Mouse (Mus musculus): ENCODE measurements at regions not wholly inside any gene's neighbourhood (a gene's known extent, or its start where the extent isn't known, plus 50 kb on each side); places are given as distances from the start of the nearest gene placed in this dataset.

DNA sequence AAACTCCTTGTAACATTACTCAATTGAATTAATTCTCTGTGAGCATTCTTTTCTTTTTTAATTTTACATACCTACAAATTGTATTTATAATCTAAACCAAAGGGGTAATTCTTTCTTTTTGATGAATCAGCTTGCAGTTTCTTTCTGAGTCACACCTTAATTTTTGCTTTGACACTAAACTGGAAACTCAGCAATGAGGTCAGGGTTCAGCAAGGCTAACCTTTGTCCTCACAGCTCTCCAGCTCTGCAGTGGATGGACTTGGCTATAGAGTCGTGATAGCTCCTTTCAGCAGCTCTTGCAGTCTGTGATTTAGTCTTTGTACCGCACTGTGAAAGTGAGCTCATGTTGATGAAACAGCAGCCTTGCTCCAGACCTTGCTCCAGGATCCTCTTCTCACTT, 1093.0 kb upstream of the 2610301B20Rik start:
- Histone ChIP-seq H3K4me1 (replicated peaks; ENCODE audit: control insufficient read depth, insufficient read depth, low read length) (no peaks in the 10 kb centered on the region), H3K9me3 (ENCODE audit: control insufficient read depth) (no peaks in the 10 kb centered on the region), H3K4me2 (replicated peaks; ENCODE audit: low read depth) (no peak overlapping the region), H3K4me3 (ENCODE audit: low read depth, low read length) (no peak overlapping the region), H3K36me3 (ENCODE audit: control insufficient read depth, insufficient read depth) (no peaks in the 10 kb centered on the region), H3K27me3 (replicated peaks; ENCODE audit: control insufficient read depth, insufficient read depth, low read length) (no peaks in the 10 kb centered on the region), H3K9ac (ENCODE audit: low read depth, low read length) (no peak overlapping the region), H3K27ac (ENCODE audit: low read depth, low read length) (no peak overlapping the region)
- 38% methylated on average over 2 of the region's 2 CpGs for WGBS
- no peak for TF ChIP-seq CTCF (IDR thresholded peaks at IDR 0.05; ENCODE audit: low read depth)
- peak; percentile 89 for ATAC-seq

DNA sequence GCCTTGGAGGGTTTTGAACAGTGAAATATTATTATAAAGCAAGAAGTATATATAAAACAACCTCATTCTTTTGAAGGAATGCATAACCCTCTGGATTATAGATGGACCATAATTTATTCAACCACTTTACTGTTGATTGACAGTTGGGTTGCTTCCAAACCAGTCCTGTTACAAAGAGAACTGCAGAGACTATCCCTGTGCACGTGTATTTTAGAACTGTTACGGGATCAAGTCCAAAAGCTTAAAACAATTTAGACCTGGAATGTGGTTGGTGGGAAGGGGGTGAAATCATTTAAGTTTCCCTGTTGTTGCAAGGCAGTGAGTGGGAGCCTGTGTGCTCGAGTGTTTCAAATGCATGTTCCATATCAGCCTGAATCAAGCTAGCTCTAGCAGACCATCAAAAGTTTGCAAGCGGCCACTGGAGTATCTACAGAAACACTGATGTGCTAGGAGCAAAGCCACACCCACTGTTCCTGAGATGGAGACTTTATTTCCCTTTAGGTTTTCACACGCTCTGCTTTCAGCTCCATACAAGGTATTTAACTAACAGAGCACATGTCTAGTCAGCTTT, 1086.4 kb upstream of the 2610301B20Rik start:
- WGBS = 56% methylated on average over 5 of the region's 5 CpGs
- no peak for ATAC-seq

DNA sequence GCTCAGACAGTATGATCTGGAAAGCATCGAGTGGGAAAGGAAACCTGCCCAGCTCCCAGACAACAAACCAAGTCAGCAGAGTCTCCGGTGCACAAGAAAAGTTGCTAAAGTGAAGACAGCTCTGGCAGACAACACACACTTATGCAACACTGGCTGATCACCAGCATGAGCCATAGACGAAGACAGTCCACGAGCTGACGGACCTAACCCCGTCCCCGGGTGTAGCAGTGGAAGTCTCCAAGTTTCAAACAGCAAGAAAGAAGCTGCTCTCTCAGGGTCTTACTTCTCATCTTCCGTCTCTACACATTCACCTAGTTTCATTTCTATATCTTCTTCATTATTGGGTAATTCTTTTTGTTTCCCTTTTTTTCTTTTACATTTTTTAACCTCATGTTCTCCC, 1083.8 kb upstream of the 2610301B20Rik start:
- Histone ChIP-seq H3K9ac (ENCODE audit: low read depth, low read length) (no peak overlapping the region), H3K27me3 (replicated peaks; ENCODE audit: control insufficient read depth, insufficient read depth, low read length) (no peaks in the 10 kb centered on the region), H3K9me3 (ENCODE audit: control insufficient read depth) (no peaks in the 10 kb centered on the region), H3K4me2 (replicated peaks; ENCODE audit: low read depth) (no peak overlapping the region), H3K4me3 (ENCODE audit: low read depth, low read length) (no peak overlapping the region), H3K36me3 (ENCODE audit: control insufficient read depth, insufficient read depth) (no peaks in the 10 kb centered on the region), H3K4me1 (replicated peaks; ENCODE audit: control insufficient read depth, insufficient read depth, low read length) (no peaks in the 10 kb centered on the region), H3K27ac (ENCODE audit: low read depth, low read length) (no peak overlapping the region)
- no peak for TF ChIP-seq CTCF (IDR thresholded peaks at IDR 0.05; ENCODE audit: low read depth)
- WGBS = 88% methylated on average over 8 of the region's 8 CpGs
- no peak for ATAC-seq

More for the DNA sequence above, 1086.4 kb upstream of the 2610301B20Rik start:
- H3K9ac ChIP-seq (ENCODE audit: low read depth, low read length) = no peak overlapping the region
- H3K36me3 ChIP-seq (ENCODE audit: control insufficient read depth, insufficient read depth) = no peaks in the 10 kb centered on the region
- H3K4me2 ChIP-seq (replicated peaks; ENCODE audit: low read depth) = no peak overlapping the region
- no peaks in the 10 kb centered on the region for H3K27me3 ChIP-seq (replicated peaks; ENCODE audit: control insufficient read depth, insufficient read depth, low read length)
- no peaks in the 10 kb centered on the region for H3K9me3 ChIP-seq (ENCODE audit: control insufficient read depth)
- H3K4me1 ChIP-seq (replicated peaks; ENCODE audit: control insufficient read depth, insufficient read depth, low read length) = no peaks in the 10 kb centered on the region
- no peak for TF ChIP-seq CTCF (IDR thresholded peaks at IDR 0.05; ENCODE audit: low read depth)
- no peak overlapping the region for H3K27ac ChIP-seq (ENCODE audit: low read depth, low read length)
- H3K4me3 ChIP-seq (ENCODE audit: low read depth, low read length) = no peak overlapping the region

All from intestine, postnatal 0 days (tissue).